Mouse (Mus musculus) heart, adult 2 months (tissue): ENCODE data around the gene Sult5a1. TPM values are rescaled to one million over a fixed set of nuclear protein-coding genes. Genes with fewer than 3 reads are reported as not detected.
A peak's percentile ranks its signal among the peaks of the same experiment; 100 is the strongest.

Source experiments
- DNase-seq, 2 experiments: peaks; one replicate each; pipeline ENCODE4 v3.0.0; 2021
- H3K27ac ChIP-seq: fragments of 200-600 bp; 2 replicates; pipeline ENCODE4 v1.8.1; 2022
- H3K27me3 ChIP-seq: fragments of 200-500 bp; 2 replicates; pipeline ENCODE4 v1.6.1; 2012; ENCODE audit warnings: mild to moderate bottlenecking, low read length, inconsistent platforms, mixed read lengths; ENCODE audit not compliant: control insufficient read depth, insufficient read depth
- H3K36me3 ChIP-seq: fragments of 200-500 bp; 2 replicates; pipeline ENCODE4 v1.6.1; 2012; ENCODE audit warnings: low read length, inconsistent platforms; ENCODE audit not compliant: control insufficient read depth, insufficient read depth
- H3K4me1 ChIP-seq: fragments of 200-500 bp; 2 replicates; pipeline ENCODE4 v1.6.1; 2011; ENCODE audit warnings: low read length; ENCODE audit not compliant: control insufficient read depth, insufficient read depth
- H3K4me3 ChIP-seq: fragments of 200-600 bp; 2 replicates; pipeline ENCODE4 v1.8.1; 2022
- H3K79me2 ChIP-seq: fragments of 200-500 bp; replicated peaks from 2 replicates; pipeline ENCODE4 v1.6.1; 2012; ENCODE audit warnings: mild to moderate bottlenecking, inconsistent platforms, low read length, moderate library complexity, mixed read lengths; ENCODE audit not compliant: control insufficient read depth, insufficient read depth
- H3K9ac ChIP-seq: fragments of 200-500 bp; 2 replicates; pipeline ENCODE4 v1.6.1; 2012; ENCODE audit warnings: low read depth, mild to moderate bottlenecking, control low read depth, inconsistent platforms, low read length, mixed read lengths
- CTCF ChIP-seq: fragments of 200-600 bp; IDR thresholded peaks from 2 replicates; pipeline ENCODE4 v1.8.1; 2022; ENCODE audit warnings: antibody characterized with exemption, mild to moderate bottlenecking, moderate library complexity
- EP300 ChIP-seq: fragments of 200-500 bp; IDR thresholded peaks from 2 replicates; pipeline ENCODE4 v1.6.1; 2011; ENCODE audit warnings: low read depth, low read length, control low read depth; ENCODE audit not compliant: insufficient read depth
- POLR2A ChIP-seq: fragments of 200-500 bp; IDR thresholded peaks from 2 replicates; pipeline ENCODE4 v1.6.1; 2011; ENCODE audit warnings: mild to moderate bottlenecking, low read depth, low read length, control low read depth; ENCODE audit not compliant: insufficient read depth
- WGBS: fragments of 180-500 bp; shearing (Covaris S2); methylation state at CpG from one replicate; pipeline ENCODE4 v1.1.7; 2018; 5-methylcytosine and 5-hydroxymethylcytosine counted together
- intact Hi-C: fragments of 180-260 bp; cut with DNase I; formaldehyde crosslinking; loops from one replicate; pipeline ENCODE4 v1.15.1; 2025
- microRNA-seq, 2 experiments: library from miRNA; unstranded; fragments of <30 nt; microRNA quantifications; one replicate each; pipeline ENCODE4 v1.2.0; 2021
- polyA plus RNA-seq: library from polyadenylated mRNA; depleted of rRNA; stranded (reverse); fragments of >200 nt; gene quantifications from 2 replicates; pipeline ENCODE4 v1.2.3, GENCODE M21; 2012; rRNA removed
- total RNA-seq, 2 experiments: library from RNA; stranded (reverse); gene quantifications; 2 replicates each; pipeline ENCODE4 v1.2.3; 2021

The Sult5a1 gene
- total and polyA plus RNA-seq, 3 experiments = 0.27 to 5.3 (median 0.91) TPM

DNA sequence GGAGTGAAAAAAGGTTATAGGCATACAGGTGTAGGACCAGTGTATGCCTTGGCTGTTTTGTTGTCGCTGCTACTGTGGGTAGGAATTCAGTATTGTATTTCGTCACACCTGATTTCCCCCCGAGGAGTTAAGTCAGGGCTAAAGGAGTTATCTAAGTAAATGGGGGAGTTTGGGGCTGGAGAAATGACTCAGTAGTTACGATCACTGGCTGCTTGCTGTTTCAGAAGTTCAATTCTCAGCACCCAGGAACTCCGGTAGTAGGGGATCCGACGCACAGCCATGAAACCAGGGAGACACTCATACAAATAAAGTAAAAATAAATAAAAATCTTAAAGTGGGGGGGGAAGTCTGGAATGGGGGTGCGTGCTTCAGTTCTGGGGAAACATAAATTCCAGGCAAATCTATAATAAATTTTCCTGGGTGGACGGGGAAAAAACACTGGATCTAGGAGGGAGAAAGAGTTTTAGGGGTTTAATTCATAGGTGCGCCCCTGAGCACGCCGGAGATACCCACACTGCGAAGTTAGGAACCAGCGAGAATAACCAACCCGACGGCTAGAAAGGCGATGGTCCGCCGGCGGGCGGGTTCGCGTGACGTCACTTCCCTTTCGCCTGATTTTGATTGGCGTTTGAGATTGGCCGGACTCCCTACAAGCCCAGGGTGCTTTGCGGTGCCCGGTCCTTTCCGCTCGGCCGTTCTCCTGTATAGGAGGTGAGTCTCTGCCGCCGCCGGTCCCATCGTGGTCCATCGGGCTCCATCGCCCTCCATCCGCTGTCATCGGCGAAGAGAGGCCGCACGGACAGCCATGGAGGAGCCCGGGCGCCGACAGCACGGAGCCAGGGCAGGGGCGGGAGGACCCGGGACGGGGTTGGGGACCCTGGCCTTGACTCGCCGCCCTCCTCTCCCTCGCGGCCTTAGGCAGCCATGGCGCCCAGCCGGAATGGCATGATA lies 56.1 kb downstream of the Sult5a1 start, which contains the start of gene Rpl13:
Rpl13 (plus strand) TSS at position 616 of the 951 bp plus-strand sequence.
- TF ChIP-seq EP300 (0 out of 2 replicates have a peak, but pooled peaks have one; percentile 66), POLR2A (peak; percentile 97), CTCF (no peak)
- peak within 1 kb of the TSS; percentile 96 for H3K9ac ChIP-seq
- peaks cover 9% of the 10 kb centered on the region for H3K36me3 ChIP-seq
- peak within 1 kb of the TSS; percentile 87 for H3K27ac ChIP-seq
- peaks cover 2% of the 10 kb centered on the region; the same call in 1 of the 2 replicates for H3K4me1 ChIP-seq
- H3K27me3 ChIP-seq = no peaks in the 10 kb centered on the region
- H3K79me2 ChIP-seq = 0 out of 2 replicates have a peak, but pooled peaks cover 1% of the 10 kb centered on the region
- H3K4me3 ChIP-seq = peak within 1 kb of the TSS; percentile 81
- DNase-seq = peak; percentile 97
- under 1% methylated on average over 56 of the region's 56 CpGs for WGBS
- intact Hi-C loops = loop anchor here (1.0 to 10.0 kb wide), 4 partner anchors 37 to 263 kb away; partner anchors contain the start of gene Ankrd11

DNA sequence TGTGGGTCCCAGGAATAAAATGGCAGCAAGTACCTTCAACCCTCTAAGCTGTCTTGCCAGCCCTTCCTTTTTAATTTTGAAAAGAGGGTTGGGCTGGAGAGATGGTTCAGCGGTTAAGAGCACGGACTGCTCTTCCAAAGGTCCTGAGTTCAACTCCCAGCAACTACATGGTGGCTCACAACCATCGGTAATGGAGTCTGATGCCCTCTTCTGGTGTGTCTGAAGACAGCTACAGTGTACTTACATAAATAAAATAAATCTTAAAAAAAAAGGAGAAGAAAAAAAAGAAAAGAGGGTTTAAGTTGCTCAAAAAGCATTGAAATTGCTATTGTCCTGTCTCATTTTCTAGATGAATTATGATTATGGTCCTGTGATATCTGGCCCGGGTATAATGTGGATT lies 56.9 kb downstream of the Sult5a1 start:
- DNase-seq = no peak
- TF ChIP-seq EP300 (no peak), CTCF (peak; percentile 27; the same call in 1 of the 2 replicates)
- H3K9ac ChIP-seq = no peak overlapping the region
- peaks cover 2% of the 10 kb centered on the region; the same call in 1 of the 2 replicates for H3K4me1 ChIP-seq
- intact Hi-C loops = loop anchor here (2.0 to 10.0 kb wide), 3 partner anchors 58 to 264 kb away; partner anchors contain the start of gene Ankrd11
- peaks cover 9% of the 10 kb centered on the region for H3K36me3 ChIP-seq
- 80% methylated on average over 4 of the region's 4 CpGs for WGBS
- H3K27me3 ChIP-seq = no peaks in the 10 kb centered on the region
- H3K79me2 ChIP-seq = 0 out of 2 replicates have a peak, but pooled peaks cover 1% of the 10 kb centered on the region
- H3K27ac ChIP-seq = no peak overlapping the region
- H3K4me3 ChIP-seq = no peak overlapping the region

DNA sequence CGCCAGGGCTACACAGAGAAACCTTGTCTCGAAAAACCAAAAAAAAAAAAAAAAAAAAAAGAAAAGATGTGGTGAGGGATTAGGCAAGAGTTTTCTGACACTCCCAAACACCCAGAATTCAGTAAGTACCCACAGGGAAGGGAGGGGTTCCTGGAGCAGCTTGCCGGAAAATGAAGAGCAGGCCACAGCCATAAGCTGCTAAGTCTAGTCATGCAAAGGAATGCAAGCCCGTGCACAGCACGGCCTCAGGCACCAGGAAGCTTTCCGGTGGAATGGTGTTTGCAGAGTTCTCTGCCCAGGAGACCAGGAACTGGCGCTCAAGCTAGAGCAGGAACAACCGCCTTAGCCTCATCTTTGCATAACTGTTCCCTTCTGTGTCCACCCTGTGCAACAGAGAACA lies 57.8 kb downstream of the Sult5a1 start:
- H3K9ac ChIP-seq = no peak overlapping the region
- no peak overlapping the region for H3K4me3 ChIP-seq
- H3K36me3 ChIP-seq = peaks cover 9% of the 10 kb centered on the region
- H3K79me2 ChIP-seq = 0 out of 2 replicates have a peak, but pooled peaks cover 1% of the 10 kb centered on the region
- peaks cover 2% of the 10 kb centered on the region; the same call in 1 of the 2 replicates for H3K4me1 ChIP-seq
- no peaks in the 10 kb centered on the region for H3K27me3 ChIP-seq
- intact Hi-C loops = loop anchor here (2.0 to 10.0 kb wide), 3 partner anchors 57 to 265 kb away; partner anchors contain the start of gene Ankrd11
- DNase-seq = no peak
- no peak overlapping the region for H3K27ac ChIP-seq
- WGBS = 47% methylated on average over 8 of the region's 8 CpGs
- TF ChIP-seq CTCF (no peak), POLR2A (no peak), EP300 (no peak)

DNA sequence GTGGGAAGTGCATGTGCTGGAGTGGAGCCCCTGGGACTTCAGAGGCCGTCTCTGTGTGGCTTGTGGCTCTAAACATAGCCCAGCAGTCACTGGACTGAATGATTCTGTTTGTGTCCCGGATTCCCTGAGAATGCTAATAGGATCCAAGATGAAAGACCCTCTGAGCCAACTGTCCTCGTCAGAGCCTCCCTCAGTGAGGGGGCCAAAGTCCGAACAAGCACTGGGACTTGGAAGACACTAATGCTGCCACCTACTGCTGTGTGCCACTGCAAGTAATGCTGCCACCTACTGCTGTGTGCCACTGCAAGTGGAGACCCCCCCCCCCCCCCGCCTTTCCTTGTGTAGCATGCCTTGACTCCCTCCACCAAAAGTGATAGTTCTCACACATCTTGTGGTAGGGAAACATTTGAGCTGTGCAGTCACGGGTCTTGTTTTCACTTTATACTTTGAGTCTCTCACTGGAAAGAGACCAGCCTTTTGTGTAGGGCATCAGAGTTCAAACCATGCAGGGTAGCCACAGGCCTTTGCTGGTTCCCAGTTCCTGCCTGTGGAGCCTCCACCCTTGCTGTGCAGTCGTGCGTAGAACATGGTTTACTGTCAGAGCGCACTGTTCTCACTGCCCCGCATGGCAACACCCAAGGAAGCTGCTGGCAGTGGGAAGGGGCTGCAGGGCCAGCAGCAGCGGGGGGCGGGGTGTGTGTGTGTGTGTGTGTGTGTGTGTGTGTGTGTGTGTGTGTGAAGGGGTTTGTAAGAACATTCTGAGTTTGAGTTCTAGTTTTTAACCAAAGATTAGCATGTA lies 60.1 kb downstream of the Sult5a1 start:
- intact Hi-C loops = no loop called here
- Histone ChIP-seq H3K4me1 (no peaks in the 10 kb centered on the region), H3K79me2 (0 out of 2 replicates have a peak, but pooled peaks cover 1% of the 10 kb centered on the region), H3K36me3 (no peaks in the 10 kb centered on the region), H3K27ac (no peak overlapping the region), H3K9ac (no peak overlapping the region), H3K4me3 (no peak overlapping the region), H3K27me3 (no peaks in the 10 kb centered on the region)
- TF ChIP-seq POLR2A = no peak
- TF ChIP-seq EP300 = no peak
- TF ChIP-seq CTCF = peak; percentile 46
- 85% methylated on average over 12 of the region's 12 CpGs for WGBS
- no peak for DNase-seq

DNA sequence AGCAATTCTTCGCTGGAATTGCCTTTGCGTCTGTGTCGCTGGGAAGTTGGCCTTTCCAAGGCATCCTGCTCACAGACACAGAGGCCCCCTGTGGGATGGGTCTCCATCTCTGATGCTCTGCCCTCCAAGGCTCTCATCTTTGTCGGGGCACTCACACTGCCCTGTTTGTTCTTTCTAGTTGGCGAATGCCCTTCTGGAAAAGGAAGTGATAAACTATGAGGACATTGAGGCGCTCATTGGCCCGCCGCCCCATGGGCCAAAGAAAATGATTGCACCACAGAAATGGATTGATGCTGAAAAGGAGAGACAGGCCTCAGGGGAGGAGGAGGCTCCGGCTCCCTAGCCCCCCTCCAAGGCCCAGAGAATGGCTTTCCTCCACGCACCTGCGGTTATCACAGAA lies 60.9 kb downstream of the Sult5a1 start:
- Histone ChIP-seq H3K9ac (no peak overlapping the region), H3K27me3 (no peaks in the 10 kb centered on the region), H3K79me2 (no peaks in the 10 kb centered on the region), H3K4me1 (no peaks in the 10 kb centered on the region), H3K4me3 (no peak overlapping the region), H3K36me3 (no peaks in the 10 kb centered on the region), H3K27ac (no peak overlapping the region)
- TF ChIP-seq EP300 = no peak
- no peak for TF ChIP-seq POLR2A
- no peak for TF ChIP-seq CTCF
- no peak for DNase-seq
- WGBS = 83% methylated on average over 11 of the region's 11 CpGs
- intact Hi-C loops = no loop called here

Small RNA genes within 50 kb of the gene (microRNA-seq; reads per million reads assigned to microRNA genes)
- gene Mir7079 (0 reads per million in 2 experiments), gene Mir7080 (1.7 to 2.3 reads per million in 2 experiments)

Other genes starting within 250 kb of the Sult5a1 start
- 10 to 100 TPM; 68.0 to 76.3 TPM for gene Ankrd11, start 116.0 kb downstream of the Sult5a1 start, total RNA-seq
- gene Ankrd11, start 116.0 kb downstream of the Sult5a1 start, polyA plus RNA-seq = 34.4 and 48.3 TPM in 2 replicates
- gene Spg7, start 95.4 kb downstream of the Sult5a1 start, total RNA-seq = 10 to 100 TPM; 74.4 to 88.2 TPM
- 95.9 and 113 TPM in 2 replicates for gene Spg7, start 95.4 kb downstream of the Sult5a1 start, polyA plus RNA-seq
- gene Rpl13, start 56.0 kb downstream of the Sult5a1 start, total RNA-seq = 100 to 1,000 TPM; 418 to 463 TPM
- 440 and 616 TPM in 2 replicates for gene Rpl13, start 56.0 kb downstream of the Sult5a1 start, polyA plus RNA-seq
- gene Cpne7, start 40.9 kb downstream of the Sult5a1 start, total RNA-seq = under 1 TPM; 0.18 to 0.91 TPM
- gene Cpne7, start 40.9 kb downstream of the Sult5a1 start, polyA plus RNA-seq = 0.91 and 1.7 TPM in 2 replicates
- 10 to 100 TPM; 35.4 to 55.0 TPM for gene Dpep1, start 27.9 kb upstream of the Sult5a1 start, total RNA-seq
- gene Dpep1, start 27.9 kb upstream of the Sult5a1 start, polyA plus RNA-seq = 80.1 and 103 TPM in 2 replicates
- 10 to 100 TPM; 56.3 to 58.3 TPM for gene Chmp1a, start 54.4 kb upstream of the Sult5a1 start, total RNA-seq
- 63.9 and 81.4 TPM in 2 replicates for gene Chmp1a, start 54.4 kb upstream of the Sult5a1 start, polyA plus RNA-seq
- gene Spata33, start 54.5 kb upstream of the Sult5a1 start, total RNA-seq = 10 to 100 TPM; 25.6 to 29.4 TPM
- 16.2 and 16.4 TPM in 2 replicates for gene Spata33, start 54.5 kb upstream of the Sult5a1 start, polyA plus RNA-seq
- gene Cdk10, start 66.5 kb upstream of the Sult5a1 start, total RNA-seq = 10 to 100 TPM; 18.4 to 22.9 TPM
- 32.4 and 37.0 TPM in 2 replicates for gene Cdk10, start 66.5 kb upstream of the Sult5a1 start, polyA plus RNA-seq
- gene Spata2l, start 77.9 kb upstream of the Sult5a1 start, total RNA-seq = 1 to 10 TPM; 6.0 to 7.5 TPM
- gene Spata2l, start 77.9 kb upstream of the Sult5a1 start, polyA plus RNA-seq = 6.7 and 7.0 TPM in 2 replicates
- gene Zfp276, start 95.9 kb upstream of the Sult5a1 start, total RNA-seq = 10 to 100 TPM in 1 of 2 experiments, 1 to 10 TPM in 1; 9.3 to 11.2 TPM
- 16.1 and 20.5 TPM in 2 replicates for gene Zfp276, start 95.9 kb upstream of the Sult5a1 start, polyA plus RNA-seq
- gene Vps9d1, start 96.0 kb upstream of the Sult5a1 start, total RNA-seq = 10 to 100 TPM; 22.6 to 34.3 TPM
- gene Vps9d1, start 96.0 kb upstream of the Sult5a1 start, polyA plus RNA-seq = 44.0 and 52.1 TPM in 2 replicates
- gene Fanca, start 160.3 kb upstream of the Sult5a1 start, total RNA-seq = 1 to 10 TPM; 5.3 to 6.2 TPM
- gene Fanca, start 160.3 kb upstream of the Sult5a1 start, polyA plus RNA-seq = 3.9 and 4.6 TPM in 2 replicates
- under 1 TPM; 0.11 to 0.26 TPM for gene Spire2, start 174.4 kb upstream of the Sult5a1 start, total RNA-seq
- gene Spire2, start 174.4 kb upstream of the Sult5a1 start, polyA plus RNA-seq = 0.29 and 0.53 TPM in 2 replicates
- 100 to 1,000 TPM; 125 to 134 TPM for gene Tcf25, start 215.4 kb upstream of the Sult5a1 start, total RNA-seq
- gene Tcf25, start 215.4 kb upstream of the Sult5a1 start, polyA plus RNA-seq = 137 and 147 TPM in 2 replicates
- not detected for gene Mc1r, start 248.8 kb upstream of the Sult5a1 start, total RNA-seq
- not detected in 2 replicates for gene Mc1r, start 248.8 kb upstream of the Sult5a1 start, polyA plus RNA-seq